Mouse (Mus musculus): ENCODE measurements around the gene St6gal1.

St6gal1 gene

DNA sequence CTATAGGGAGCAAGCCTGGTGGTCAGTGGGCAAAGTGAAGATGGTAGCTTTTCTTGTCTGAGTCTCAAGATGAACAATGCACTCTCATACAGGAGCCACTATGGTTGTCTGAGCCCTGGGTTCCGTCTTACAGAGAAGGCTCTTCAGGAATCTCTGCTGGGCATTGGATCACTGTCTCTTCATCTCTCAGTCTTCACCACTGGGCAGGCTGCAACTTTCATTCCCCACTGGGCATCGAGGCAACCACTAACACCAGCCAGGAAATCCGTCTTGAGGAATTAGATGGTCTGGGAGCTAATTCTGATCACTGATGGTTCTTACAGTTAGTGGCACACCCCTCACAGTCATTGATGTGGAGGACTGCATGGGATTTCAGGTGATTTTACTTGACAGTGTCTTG, 73.9 kb downstream of the St6gal1 start:
- DNase-seq (ENCODE audit: low spot score in 2 of 2): no peak

DNA sequence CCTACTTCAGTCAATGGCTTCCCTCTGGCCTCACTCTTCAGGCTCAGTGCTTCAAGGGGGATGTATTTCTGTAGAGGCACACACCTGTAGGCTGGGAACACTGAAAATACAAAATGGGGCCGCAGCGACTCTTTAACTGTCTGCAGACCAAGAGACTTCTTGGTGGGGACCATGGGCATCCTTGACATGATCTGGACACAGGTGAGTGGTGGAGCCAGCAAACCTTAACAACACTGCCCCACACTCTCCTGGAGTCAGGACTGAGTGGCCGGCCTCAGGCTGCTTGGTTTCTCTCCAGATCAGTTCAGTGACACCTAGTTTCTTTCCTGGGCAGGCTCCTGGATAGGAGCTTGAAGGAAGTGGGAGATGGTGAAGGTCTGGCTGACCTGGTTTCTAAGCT, 74.4 kb downstream of the St6gal1 start:
- no peak for DNase-seq (ENCODE audit: low spot score in 2 of 2)

DNA sequence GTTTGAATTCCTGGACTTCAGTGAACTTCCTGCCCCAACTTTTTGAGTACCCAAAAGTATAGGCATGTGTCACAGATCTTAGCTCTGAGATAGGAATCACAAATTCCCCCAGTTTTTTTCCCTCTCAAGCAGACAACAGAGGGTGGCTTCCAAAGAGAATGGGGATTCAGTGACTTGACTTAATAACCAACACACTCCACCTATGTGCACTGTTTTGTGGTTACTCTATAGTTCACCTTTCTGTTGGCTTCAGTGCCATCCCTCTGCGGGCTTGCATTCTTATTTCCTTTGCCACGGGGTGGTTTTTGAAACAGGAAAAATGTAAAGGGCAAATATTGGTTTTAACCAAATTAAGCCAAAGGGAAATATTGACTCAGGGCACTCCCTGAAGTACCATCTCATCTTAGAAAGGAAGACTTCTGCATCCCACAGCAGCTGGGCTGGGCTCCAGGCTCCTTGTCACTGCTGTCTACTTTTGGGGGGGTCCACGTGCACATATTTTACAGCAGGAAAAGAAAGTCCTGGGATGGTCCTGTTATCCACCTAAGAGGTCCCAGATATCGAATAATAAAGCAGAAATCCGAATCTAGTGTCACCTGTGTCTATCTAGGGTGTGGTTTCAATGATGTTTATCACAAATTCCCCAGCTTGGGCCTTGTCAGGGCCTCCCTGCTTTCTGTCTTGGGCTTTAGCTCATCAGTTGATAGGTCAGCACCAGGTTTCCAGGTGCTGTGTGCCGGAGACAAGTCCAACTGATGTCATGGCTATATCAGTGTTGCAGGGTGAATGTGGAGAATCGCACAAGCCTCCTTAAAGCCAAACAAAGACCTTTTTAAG, 75.6 kb downstream of the St6gal1 start:
- DNase-seq (ENCODE audit: low spot score in 2 of 2): no peak

DNA sequence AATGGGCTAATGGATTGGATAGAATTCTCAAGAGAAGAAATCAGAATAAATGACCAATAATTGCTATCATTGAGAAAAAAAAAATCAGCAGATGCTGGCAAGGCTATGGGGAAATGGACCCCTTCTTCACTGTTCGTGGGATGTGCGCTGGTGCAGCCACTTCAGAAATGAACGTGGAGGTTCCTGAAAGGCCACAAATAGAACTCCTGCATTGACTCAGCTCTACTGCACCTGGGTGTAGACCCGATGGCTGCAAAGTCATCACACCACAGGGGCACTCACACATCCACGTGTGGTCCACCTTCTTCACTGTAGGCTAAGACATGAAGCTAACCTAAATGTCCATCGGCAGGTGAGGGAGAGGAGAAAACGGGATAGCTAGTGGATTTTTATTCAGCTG, 77.2 kb downstream of the St6gal1 start:
- no peak for DNase-seq (ENCODE audit: low spot score in 2 of 2)

DNA sequence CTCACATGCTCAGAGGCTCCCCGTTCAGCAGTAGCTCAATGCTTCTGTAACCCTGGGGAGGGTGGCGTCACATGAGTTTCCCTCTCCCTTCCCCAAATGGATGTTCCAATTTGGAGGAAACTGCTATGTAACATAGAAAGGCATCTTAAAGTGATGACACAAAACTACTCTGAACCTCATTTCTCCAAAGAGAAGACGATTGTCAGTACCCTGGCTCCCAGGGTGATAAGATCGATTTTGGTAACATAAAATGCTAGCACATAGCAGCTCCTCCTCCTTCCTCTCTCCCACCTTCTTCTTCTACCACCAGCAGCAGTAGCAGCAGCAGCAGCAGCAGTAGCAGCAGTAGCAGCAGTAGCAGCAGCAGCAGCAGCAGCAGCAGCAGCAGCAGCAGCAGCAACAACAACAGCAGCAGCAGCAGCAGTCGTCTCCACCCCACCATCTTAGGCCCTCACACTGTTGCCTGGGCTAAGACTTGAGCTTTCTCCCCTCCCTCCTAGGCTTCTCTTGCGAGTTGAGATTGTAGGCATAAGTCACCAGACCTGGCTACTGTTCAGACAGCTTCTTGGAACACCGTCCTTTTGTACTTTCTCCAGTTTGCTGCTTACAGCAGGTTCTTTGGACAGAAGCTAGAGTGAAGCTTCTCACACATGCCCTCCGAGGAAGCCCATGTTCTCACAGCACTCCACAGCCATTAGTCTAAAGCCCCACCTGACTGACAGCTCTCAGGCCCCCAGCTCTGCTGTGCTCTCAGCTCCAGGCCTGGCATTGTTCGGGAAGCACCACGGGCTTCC, 81.5 kb downstream of the St6gal1 start:
- DNase-seq (ENCODE audit: low spot score in 2 of 2): no peak

DNA sequence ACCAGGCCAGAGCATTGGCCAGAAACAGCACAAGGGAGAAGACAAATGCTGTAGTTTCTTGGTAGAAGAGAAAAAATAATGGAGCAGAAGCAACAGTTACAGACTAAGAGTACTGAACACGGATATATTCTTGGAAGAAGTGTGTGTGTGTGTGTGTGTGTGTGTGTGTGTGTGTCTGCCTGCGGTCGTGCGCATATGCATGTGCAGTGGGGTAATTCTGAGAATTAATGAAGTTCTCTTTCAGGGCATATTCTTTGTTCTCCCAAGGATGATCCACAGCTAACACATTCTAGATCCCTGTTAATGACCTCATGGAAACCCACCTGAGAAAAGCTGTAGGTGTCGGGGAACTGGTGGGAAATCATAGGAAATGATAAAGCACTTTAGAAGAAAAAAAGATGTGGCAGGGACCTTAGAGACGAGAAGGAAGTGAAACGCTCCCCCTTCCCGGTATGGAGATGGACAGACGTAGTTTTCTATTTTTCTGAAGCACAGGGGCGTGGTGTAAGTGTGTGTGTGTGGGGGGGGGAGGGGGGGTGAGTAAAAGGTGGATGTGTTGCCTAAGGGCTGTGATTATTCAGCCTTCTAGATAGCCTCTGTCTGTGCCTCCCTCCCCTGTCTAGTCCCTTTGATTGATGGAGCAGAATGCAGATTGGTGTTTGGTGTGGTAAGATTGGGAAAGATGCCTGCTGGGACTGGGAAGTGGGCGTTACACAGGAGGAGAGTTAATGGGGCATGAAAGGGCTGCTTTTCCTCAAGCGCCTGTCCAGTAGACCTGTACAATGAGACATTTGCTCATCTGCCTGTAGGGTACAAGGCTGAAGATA, 82.8 kb downstream of the St6gal1 start:
- DNase-seq (ENCODE audit: low spot score in 2 of 2): no peak

DNA sequence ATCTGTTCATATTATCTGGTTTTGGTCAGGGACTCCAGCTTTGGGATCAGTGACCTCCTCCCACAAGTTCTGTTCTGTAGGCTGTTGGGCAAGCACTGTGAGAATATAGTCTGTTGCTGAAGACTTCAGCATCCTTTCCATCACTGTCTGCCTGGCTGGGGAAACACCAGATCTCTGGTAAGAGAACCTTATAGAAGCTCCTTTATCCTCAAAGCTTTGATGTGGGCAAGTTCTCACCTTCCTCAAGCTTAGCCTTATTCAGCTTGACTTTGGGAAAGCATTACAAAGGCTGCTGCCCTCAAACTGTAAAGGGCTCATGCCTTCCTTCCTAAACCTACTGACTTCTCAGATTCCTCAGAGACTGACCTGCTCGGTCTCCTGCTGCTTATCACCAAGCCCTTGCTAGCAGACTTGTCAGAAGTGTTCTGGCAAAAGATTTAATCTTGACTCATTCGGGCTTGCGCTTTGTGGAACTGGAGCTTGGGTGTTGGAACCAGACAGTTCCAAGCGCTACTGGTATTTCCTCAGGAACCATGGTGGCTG, 83.5 kb downstream of the St6gal1 start:
- no peak for DNase-seq (ENCODE audit: low spot score in 2 of 2)

DNA sequence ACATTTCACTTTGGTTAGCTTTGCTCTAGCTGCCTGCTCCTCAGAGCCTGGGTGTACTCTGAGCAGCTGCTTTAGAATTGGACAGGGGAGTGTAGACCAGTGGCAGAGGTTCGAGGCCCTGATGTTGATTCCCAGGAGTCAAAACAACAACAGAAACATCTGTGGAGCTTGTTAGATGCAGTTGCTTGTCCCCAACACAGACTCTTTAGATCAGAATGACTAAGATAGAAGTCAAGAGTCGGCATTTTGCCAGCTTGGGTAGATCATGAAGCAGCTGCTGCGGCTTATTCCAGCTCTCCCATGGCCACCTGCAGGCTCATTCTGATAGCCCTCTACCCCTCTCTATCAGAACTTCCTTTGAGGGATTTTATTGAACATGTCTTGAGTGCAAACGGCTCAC, 84.5 kb downstream of the St6gal1 start:
- no peak for DNase-seq (ENCODE audit: low spot score in 2 of 2)

DNA sequence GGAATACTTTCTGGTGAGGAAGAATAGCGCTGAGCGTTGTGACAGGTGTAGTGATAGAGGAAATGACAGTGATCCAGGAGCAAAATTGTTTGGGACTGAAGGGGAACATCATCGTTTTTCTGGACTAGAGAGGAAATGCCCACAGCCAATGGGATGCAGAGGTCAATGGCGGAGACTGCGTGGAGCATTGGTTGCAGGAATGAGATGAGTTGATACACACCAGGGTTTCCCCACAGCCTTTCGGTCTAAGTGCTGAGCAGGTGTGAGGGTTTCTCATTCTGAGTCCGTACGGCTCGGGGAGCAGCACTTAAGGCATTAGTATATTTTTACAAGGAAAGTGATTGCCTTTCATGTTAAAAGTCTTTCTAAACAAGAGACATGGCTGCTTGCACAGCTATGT, 88.1 kb downstream of the St6gal1 start:
- DNase-seq (ENCODE audit: low spot score in 2 of 2): no peak

DNA sequence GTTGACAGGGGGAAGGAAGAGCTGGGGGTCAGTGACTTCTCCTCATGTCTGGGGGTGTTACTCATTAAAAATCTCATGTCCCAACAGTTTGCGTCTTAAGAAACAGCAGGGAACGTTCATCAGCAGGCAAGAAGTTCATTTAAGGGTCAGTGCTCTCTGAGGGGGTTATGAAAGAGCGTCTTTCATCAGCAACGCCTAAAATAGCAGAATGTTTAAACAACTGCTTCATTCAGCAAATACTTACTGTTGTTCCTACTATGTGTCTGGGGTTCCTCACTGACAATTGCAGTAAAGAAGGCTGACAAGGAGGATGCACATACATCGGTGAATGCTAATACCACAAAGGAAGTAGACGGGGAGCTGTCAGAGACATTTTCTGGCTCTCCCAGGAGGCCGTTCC, 90.2 kb downstream of the St6gal1 start:
- DNase-seq (ENCODE audit: low spot score in 2 of 2): no peak

DNA sequence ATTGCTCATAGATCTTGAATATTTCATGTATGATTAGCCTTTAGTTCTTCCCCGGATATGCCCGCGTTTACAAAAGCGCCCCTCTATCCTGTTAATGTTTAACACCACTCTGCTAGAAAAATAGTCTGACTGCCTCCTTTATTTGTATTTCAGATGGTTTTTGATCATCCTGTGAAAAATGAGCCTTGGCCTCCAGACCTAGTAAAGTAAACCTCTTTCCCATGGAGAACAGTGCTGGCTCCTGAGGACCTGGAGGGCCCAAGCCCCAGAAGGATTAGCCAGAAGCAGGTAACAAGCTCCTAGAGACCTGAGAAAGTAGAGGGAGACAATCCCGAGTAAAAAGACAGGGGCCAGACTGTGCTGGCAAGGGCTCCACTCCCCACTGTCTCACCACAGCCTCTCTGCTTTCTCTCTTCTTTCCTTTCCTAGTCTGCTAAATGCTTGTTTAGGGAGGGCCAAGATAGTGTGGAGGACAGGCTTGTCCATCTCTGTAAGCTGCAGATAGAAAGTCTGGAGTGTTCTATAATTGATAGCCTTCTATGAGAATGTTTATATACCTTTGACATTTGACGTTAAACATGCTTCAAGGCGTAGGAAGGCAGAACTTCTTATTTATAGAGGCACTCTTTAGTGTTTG, 93.0 kb downstream of the St6gal1 start:
- no peak for DNase-seq (ENCODE audit: low spot score in 2 of 2)

DNA sequence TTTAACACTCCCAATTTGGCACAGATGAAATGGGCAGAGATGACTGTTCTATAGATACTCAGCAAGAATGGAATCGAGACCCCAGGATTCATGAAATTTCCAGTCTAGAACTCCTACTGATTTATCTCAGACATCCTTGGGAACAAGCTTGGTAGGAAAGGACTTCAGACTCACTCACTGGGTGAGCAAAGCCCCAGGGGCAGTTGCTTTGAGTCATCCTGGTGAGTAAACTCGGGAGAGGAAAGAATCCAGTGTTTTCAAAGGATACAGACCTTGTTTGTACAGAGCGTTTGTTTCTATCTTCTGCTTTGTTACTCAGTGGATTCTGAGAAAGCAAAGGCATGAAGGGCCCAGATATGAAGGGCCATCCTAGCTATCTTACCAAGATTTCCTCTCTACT, 95.5 kb downstream of the St6gal1 start:
- DNase-seq (ENCODE audit: low spot score in 2 of 2): no peak

DNA sequence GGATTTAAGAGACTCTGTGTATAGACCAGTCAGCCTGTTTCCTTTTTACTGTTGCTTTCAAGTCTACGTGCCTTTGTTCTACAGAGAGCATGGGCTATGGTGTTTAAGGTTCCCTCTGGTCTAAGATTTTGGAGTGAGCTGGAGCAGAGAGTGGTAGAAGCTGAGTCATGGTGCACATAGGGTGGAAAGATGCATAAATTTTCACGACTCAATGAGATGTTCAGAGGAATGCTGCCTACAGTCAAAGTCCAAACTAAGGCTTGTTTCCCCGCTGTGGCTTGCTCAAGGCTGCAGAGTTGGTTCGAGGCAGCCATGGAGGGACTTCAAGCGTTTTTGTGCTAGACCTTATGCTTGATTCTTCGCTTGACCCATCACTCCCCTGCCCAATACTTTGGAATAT, 96.0 kb downstream of the St6gal1 start:
- DNase-seq (ENCODE audit: low spot score in 2 of 2): no peak

DNA sequence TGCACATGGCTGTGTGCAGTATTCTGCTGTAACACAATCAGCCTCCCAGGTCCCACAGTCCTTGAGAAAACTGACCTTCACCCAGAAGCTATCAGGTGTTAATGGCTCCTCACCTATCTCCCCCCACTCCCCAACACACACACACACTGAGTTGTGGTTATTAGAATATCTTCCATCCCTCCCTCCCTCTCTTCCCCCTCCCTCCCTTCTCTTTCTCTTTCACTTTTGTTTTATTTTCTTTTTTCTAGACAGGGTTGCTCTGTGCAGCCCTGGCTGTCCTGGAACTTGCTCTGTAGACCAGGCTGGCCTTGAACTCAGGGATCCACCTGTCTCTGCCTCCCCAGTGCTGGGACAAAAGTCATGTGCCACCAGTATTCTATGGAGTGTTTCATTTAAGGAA, 97.9 kb downstream of the St6gal1 start:
- no peak for DNase-seq (ENCODE audit: low spot score in 2 of 2)

DNA sequence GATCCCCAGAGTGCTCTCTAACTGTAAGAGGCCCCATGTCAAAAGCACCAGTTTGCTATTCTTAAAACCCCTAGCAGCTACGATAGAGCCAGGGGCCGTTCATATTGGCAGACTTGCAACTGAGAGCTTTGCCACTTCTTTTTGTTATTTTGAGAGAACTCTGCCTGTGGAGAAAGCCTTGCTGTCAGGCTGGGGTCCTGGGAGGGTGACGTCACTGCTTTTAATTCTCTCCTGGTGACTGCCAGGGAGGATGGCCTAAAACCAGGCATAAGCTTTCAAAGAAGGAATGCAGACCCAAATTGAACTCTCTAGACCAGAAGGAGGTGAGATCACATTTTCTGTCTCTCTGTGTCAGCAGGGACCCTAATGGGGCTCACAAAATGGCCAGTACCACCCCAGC, 99.4 kb downstream of the St6gal1 start:
- no peak for DNase-seq (ENCODE audit: low spot score in 2 of 2)

DNA sequence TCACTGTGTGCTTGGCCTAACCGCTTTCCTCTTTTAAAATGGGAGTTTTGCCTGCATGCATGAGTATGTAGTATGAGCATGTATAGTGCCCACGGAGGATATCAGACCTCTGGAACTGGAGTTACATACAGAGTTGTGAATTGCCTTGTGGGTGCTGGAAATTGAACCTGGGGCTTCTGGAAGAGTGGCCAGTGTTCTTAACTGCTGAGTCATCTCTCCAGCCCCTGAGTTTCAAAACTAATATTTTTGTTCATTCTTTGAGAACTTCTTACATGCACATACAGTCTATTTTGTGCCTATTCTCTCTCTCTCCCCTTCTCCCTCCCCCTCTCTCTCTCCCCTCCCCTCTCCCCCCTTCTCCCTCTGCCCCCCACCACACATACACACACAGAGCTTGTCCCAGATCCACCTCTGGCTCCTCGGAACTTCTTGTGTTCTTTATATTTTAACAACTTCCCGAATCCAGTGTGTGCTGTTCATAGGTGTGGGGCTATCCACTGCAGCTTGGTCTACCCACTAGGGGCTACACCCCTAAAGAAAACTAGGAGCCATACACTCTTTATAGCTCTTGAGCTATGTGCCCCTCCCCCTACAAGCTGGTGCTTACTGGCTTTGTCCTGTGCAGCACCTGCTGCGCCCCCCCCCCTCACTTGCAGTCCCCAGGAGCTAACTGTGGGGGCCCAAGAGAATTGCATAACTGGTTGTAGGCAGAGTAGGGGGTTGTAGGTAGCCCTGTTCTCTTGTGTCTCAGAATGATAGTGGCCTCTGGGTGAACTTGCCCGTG, 100.5 kb downstream of the St6gal1 start:
- no peak for DNase-seq (ENCODE audit: low spot score in 2 of 2)

DNA sequence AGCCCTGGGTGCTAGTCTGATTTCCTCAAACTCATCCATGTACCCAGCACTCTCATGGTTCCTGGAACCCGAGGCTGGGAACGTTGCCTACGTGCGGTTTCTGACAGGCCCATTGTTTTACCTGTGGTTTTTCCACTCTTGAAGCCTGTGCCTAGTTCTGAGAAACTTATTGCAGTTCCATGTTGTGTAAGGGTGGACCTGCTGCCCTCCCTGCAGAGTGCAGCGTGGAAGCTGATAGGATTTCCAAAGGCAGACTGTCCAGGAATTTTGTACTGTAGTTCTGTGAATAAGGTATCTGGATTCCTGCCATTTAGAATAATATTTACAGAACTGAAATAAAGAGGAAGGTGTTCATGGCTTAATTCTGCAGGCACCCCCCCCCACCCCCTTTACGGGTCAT, 102.1 kb downstream of the St6gal1 start:
- DNase-seq (ENCODE audit: low spot score in 2 of 2): no peak

DNA sequence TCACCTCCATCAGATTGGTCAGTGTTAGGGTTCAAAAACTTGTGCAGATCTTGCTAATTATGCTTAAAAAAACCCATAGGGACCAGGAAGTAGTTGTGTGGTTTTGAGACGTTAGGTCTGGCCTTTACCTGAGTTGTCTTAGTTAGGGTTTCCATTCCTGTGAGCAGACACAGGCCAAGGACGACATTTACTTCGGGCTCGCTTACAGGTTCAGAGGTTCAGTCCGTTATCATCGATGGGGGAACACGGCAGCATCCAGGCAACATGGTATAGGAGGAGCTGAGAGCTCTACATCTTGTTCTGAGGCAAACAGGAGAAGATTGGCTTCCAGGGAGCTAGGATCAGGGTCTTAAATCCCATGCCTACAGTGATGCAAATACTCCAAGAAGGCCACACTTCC, 102.7 kb downstream of the St6gal1 start:
- DNase-seq (ENCODE audit: low spot score in 2 of 2): no peak

DNA sequence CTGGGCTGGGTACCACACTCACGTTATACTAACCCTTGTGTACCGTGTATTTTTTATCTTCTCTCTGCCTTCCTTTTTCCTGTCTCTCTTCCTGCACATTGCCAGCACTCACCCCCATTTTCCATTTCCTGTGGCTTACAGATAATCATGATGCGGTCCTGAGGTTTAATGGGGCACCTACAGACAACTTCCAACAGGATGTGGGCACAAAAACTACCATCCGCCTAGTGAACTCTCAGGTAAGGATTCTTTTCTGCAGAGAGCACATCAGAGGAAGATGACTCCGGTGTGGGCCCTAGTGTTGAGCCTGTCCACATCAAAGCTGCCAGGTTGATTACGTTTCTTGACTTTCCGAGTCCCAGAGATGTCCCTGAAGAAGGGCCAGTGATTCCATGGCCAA, 103.7 kb downstream of the St6gal1 start:
- DNase-seq (ENCODE audit: low spot score in 2 of 2): no peak

DNA sequence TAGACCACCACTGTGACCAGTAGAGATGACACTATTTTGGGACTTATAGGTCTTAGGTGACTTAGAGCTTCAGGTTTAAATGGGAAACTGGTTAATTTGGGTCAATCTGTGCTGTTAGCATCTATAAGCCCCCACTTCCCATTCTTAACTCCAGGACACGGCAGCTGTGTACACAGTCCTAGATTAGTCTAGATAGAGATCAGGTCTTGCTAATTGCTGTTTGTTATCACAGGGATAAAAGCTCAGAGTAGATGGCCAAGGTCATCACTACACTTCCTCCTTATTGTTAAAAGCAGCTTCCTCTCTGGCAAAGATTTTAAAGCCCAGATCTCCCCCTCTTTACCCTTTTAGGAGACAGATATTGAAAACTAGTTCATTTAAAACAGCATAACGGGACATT, 107.6 kb downstream of the St6gal1 start:
- DNase-seq (ENCODE audit: low spot score in 2 of 2): no peak

DNA sequence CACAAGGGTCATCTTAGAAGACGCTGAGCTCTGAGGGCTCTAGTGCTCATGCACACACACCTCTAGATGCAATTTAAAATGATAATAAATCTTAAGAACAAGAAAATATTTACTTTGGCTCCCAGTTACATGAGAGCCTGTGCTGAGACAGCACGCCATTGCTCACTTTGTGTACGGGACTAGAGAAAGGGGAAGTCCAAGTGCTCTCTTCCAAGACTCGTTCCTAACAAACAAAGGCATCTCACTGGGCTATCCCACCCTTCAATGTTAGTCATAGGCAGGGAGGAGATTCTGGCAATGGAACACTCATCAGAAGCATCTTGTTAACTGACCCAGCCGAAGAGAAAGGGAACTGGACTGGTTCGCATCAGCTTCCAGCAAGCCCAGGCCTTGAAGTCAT, 108.1 kb downstream of the St6gal1 start:
- DNase-seq (ENCODE audit: low spot score in 2 of 2): no peak

Measured in right cerebral cortex, postnatal 10 days (tissue).